18 mouse cellular contexts compared by ENCODE assay signal in genomic region chr10:44358816-44359215, GRCm38 (mm10).
"Had no signal": no experiment of that assay in that cellular context is flagged by ENCODE, and none has a peak within 500 bp of the region (broad histone marks: within the 10 kb centered on the region; RNA-seq: fewer than 3 reads in every experiment).

No protein-coding gene starts in this region.

- ATAC-seq: intestine, postnatal 0 days; midbrain, embryonic 13.5 days had no signal

- H3K27ac ChIP-seq: kidney, embryonic 15.5 days; limb, embryonic 12.5 days; limb, embryonic 15.5 days; liver, embryonic 13.5 days; macrophage; midbrain, embryonic 13.5 days; neural tube, embryonic 12.5 days; stomach, embryonic 15.5 days had no signal

- H3K9ac ChIP-seq: kidney, embryonic 15.5 days; limb, embryonic 12.5 days; limb, embryonic 15.5 days; liver, embryonic 13.5 days; midbrain, embryonic 13.5 days; neural tube, embryonic 12.5 days; stomach, embryonic 15.5 days had no signal

- H3K9me3 ChIP-seq: kidney, embryonic 15.5 days; limb, embryonic 12.5 days; limb, embryonic 15.5 days; liver, embryonic 13.5 days; midbrain, embryonic 13.5 days; neural tube, embryonic 12.5 days; stomach, embryonic 15.5 days had no signal

- DNase-seq: kidney, adult 8-10 months; kidney, postnatal 14 days; kidney, postnatal 4 days; left cerebral cortex, postnatal 4 days; liver, embryonic 13.5 days; lung, adult 2 months; retina, postnatal 1 day; right cerebral cortex, postnatal 25 days; spleen, adult 18-20 months; thymus, postnatal 25 days had no signal

- H3K36me3 ChIP-seq: kidney, embryonic 15.5 days; limb, embryonic 12.5 days; limb, embryonic 15.5 days; midbrain, embryonic 13.5 days; neural tube, embryonic 12.5 days; stomach, embryonic 15.5 days had no signal

- H3K4me2 ChIP-seq: kidney, embryonic 15.5 days; limb, embryonic 12.5 days; limb, embryonic 15.5 days; liver, embryonic 13.5 days; midbrain, embryonic 13.5 days; neural tube, embryonic 12.5 days; stomach, embryonic 15.5 days had no signal

- H3K27me3 ChIP-seq: kidney, embryonic 15.5 days; limb, embryonic 12.5 days; limb, embryonic 15.5 days; liver, embryonic 13.5 days; midbrain, embryonic 13.5 days; neural tube, embryonic 12.5 days; stomach, embryonic 15.5 days had no signal

- H3K4me1 ChIP-seq: neural tube, embryonic 12.5 days; stomach, embryonic 15.5 days had no signal

- H3K4me3 ChIP-seq: kidney, embryonic 15.5 days; limb, embryonic 12.5 days; limb, embryonic 15.5 days; liver, embryonic 13.5 days; midbrain, embryonic 13.5 days; neural tube, embryonic 12.5 days; stomach, embryonic 15.5 days had no signal
